Mouse (Mus musculus): ENCODE measurements around the gene Jade1.

Gene Jade1

DNA sequence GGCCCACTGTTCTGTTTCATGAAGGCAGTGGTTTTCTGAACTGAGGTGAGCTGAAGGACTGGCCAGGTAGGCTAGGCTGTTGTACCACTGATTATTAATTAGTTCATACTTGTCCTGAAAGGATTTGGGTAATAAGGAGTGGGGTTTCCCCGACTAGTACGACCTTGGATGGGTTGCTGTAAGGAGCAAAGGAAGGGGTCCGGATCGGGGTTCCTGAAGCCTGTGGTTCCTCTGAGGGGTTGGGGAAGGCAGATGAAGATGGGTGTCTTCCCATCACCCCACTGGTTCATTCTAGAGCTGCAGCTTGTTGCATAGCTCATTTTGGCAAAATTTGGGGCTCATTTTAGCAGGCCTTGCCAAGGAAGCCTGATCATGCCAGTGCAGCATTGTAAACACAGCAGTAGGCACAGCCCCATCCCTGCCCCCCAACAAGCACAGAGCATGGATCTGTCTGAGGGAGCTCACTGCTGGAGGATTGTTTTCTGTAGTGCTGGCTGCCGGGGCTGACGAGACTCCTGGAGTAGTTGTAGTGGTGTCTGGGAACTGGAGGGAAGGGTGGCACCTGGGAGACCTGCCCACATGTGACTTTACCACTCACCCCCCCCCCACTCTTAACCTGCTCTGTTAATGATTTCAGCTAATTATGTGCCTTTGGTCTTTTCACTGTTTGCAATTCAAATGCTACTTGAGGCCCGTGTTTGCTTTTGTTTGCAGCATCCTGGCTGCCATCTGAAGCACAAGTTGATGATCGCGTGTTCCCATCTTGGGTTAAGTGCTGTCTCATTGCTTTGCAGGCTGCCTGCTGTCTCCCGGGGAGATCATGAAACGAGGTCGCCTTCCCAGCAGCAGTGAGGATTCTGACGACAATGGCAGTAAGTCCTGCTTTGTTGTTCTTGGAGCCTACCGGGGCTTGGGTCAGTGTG, 25.1 kb downstream of the Jade1 start:
- peak; percentile 47 for DNase-seq

DNA sequence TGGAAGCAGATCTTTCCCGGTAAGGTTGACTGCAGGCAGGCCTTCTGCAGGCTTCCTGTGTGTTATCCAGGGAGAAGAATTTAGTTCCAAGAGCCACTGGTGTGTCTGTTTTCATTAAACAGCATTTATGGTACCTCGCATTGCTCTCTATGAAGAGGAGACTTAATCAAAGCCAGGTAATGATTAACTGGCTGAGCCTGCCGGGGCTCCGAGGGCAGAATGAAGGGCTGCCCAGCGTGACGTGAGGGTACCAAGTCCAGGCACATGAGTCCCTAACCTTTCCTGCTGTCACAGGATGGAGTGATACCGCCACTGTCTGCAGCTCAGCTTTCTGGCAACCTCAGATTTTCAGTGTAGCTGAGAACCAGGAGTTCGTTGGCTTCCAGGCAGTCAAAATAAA, 25.9 kb downstream of the Jade1 start:
- no peak for DNase-seq

GRCm38 (mm10) chr3:41582256-41582655, 26.7 kb downstream of the Jade1 start:
- no peak for DNase-seq

GRCm38 (mm10) chr3:41583092-41583491, 27.6 kb downstream of the Jade1 start:
- DNase-seq = no peak

- DNase-seq = no peak
Measured at GRCm38 (mm10) chr3:41583621-41584020, 28.1 kb downstream of the Jade1 start.

- DNase-seq = no peak
Measured at GRCm38 (mm10) chr3:41585548-41585947, 30.0 kb downstream of the Jade1 start.

DNA sequence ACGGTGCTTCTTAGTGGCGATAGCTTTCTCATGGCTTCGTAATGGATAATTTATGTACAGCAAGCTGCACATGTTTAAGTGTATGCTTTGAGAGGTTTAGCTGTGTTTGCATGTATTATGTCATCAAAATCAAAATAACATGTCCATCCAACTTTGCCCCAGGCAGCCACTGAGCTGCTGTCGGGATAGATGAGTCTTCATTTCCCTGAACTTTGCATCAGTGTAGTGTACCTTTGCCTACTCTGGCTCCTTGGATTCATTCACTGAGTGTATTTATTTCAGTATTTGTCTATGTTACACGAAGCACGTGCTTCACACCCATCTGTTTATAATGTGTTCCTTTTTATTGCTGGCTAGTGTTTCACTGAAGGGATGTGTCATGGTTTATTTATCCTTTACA, 30.8 kb downstream of the Jade1 start:
- no peak for DNase-seq

DNA sequence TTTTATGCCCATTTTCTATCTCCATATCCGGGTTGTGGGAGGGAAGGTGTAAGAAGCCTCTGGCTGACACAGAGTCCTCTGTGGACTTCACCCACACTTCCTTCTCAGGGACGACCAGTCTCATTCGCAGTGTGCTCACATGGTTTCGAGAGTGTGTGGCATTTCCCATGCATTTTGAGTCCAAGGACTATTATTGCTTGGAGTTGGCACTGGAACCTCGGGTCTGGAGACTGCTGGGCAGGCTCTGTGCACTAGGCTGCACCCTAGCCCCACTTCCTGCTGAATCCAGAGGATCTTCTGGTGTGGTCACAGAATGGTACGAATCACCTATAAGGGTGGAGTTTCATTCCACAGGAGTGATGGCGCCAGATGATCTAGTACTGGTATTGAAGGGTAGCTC, 31.4 kb downstream of the Jade1 start:
- DNase-seq = no peak

DNA sequence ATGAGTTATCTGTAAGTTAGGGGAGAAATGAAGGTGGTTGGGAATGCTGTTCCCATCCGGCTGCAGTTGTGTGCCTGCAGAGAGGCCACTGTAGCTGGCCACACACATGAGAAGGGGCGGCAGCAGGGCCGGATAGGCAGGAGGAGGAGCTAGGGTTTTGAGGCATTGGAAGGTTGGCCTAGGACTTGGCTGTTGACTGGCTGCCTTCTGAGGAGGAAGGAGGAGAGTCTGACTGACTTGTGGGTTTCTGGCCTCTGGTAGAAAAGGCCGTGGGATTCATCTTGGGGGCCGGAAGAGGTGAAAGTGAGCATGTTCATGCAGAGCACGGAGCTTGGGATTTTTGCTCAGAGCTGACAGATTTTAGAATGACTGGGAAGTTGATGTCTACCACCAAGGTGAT, 32.1 kb downstream of the Jade1 start:
- no peak for DNase-seq

DNA sequence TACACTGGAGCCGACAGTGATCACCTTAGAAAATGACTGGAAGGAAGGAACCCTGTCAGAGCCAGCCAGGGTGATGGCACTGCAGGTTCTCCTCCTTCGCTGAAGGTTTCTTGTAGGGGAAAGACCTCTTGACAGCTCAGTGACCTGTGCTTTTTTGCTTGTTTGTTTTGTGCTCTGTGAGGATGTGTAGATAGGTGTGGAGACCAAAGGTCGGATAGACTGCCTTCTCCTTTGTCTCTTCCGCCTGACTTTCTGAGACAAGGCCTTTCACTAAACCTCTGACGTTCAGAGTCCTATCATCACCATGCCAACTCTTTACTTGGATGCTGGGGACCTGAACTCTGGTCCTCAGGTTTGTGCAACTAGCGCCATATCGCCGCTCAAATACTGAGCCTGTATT, 33.0 kb downstream of the Jade1 start:
- no peak for DNase-seq

DNA sequence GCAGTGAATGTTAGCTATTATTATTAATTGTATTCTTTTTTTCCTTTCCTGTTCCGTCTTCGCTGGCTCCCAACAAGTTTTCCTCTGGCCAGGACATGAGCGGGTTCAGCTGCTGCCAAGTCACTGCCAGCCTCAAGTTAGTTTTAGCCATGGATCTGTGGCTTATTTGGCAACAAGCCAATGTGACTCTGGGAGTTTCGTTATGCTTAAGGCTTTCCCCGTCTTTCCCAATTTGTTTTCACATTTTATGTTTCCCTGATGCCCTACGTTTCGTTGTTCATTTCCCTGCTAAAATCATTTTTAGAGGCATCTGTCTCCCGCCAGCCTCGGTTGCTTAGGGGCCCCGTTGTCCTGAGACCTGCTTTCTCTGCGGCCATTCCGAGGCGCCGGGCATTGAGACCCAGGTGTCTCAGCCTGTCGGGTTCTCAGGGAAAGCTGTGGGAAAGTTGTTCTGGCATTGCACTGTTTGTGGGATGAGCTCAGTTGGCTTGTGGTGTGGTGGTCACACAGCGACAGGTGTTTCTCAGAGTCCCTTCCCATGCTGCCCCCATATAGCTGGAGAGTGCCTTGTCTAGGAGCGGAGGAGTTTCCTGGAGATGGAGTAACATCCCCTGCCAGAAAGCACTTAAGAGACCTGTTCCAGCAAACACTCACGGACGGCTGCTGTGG, 33.8 kb downstream of the Jade1 start:
- no peak for DNase-seq

- DNase-seq = no peak
Measured at GRCm38 (mm10) chr3:41589988-41590387, 34.5 kb downstream of the Jade1 start.

GRCm38 (mm10) chr3:41590695-41591559, 35.4 kb downstream of the Jade1 start:
- DNase-seq = no peak

- no peak for DNase-seq
Measured at GRCm38 (mm10) chr3:41591651-41592170, 36.2 kb downstream of the Jade1 start.

DNA sequence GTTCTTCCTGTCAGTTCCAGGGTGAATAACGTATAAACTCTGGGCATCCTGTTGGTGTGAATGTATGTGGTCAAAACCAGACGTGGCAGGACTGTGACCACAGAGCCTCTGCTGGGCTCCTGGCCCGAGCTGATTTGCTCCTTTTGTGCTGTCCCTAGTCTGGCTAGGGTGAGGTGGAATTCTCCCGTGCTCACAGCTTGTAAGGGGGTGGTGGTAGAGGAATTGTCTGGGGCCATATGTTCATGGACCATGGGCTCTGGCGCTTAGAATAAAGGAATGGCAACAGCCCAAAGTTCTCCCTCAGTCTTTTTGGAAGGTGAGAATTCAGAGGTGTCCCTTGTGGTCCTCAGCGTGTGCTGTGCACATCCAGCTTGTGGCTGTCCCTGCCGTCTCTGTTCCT, 37.3 kb downstream of the Jade1 start:
- DNase-seq = no peak

GRCm38 (mm10) chr3:41594097-41594879, 38.8 kb downstream of the Jade1 start:
- no peak for DNase-seq

DNA sequence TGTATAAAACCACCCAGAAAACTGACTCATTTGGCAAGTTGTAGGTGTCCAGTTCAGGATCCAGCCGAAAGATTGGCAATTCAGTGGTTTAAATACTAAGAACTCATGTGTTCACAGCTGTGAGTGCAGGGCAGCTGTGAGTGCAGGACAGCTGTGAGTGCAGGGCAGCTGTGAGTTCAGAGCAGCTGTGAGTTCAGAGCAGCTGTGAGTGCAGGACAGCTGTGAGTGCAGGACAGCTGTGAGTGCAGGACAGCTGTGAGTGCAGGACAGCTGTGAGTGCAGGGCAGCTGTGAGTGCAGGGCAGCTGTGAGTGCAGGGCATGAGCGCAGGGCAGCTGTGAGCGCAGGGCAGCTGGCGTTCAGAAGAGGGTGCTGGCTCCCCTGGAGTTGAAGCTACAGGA, 39.5 kb downstream of the Jade1 start:
- no peak for DNase-seq

- no peak for DNase-seq
Measured at GRCm38 (mm10) chr3:41597036-41597435, 41.5 kb downstream of the Jade1 start.

DNA sequence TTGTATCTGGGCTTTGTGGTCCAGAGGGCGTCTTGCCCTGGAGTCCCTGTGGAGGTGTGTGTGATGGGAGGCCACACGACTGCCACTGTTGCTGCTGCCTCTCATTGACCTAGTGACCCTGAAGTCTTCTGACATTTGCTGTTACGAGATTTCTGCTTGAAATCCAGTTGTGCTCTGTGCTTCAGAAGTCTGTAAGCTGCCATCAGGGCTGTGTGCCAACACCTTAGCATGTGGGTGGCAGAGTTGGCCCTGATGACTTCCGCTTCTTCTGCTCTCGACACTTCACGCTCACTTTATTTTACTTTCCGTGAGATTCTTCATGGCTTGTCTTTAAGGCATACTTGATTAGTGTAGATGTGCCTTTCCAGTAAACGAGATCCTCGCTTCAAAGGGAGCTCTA, 42.9 kb downstream of the Jade1 start:
- no peak for DNase-seq

DNA sequence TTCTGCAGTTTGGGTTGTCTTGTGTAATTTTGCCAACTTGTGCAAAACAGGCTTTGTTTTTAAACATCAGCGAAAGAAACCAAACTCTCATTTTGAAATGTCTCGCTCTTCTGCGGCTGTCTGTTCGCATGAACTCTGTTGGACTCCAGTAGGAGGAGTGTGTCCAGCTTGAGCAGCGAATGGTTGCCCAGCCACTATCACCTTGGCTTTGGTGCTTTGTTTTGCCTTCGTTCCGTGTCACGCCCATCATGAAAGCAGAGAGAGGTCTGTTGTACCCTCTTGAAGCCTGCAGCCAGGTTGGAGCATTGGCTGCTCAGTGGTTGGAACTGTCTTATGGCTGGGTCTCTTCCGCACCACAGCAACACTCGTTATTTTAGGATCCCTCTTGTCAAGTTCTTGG, 43.7 kb downstream of the Jade1 start:
- no peak for DNase-seq

GRCm38 (mm10) chr3:41599806-41600589, 44.5 kb downstream of the Jade1 start:
- DNase-seq = peak; percentile 69

All from retina, postnatal 1 day (tissue).